Mouse (Mus musculus) limb, embryonic 12.5 days (tissue): ENCODE results near the gene Bicra. TPM values are rescaled to one million over a fixed set of nuclear protein-coding genes. Genes with fewer than 3 reads are reported as not detected.

Experiments used
- ATAC-seq: fragments of 200-750 bp; cut with Nextera tagmentation; 2 replicates; pipeline ENCODE4 v1.8.0; 2017; ENCODE audit warnings: low read depth, moderate TSS enrichment; ENCODE audit not compliant: insufficient number of reproducible peaks, insufficient read depth, low FRiP score, low TSS enrichment
- H3K27ac ChIP-seq: fragments of 300-500 bp; sonication (generic); 2 replicates; pipeline ENCODE4 v1.5.1; 2016; ENCODE audit warnings: mild to moderate bottlenecking, moderate library complexity
- H3K27me3 ChIP-seq: fragments of 300-500 bp; sonication (generic); 2 replicates; pipeline ENCODE4 v1.6.1; 2016; ENCODE audit warnings: mild to moderate bottlenecking, moderate library complexity
- H3K36me3 ChIP-seq: fragments of 300-500 bp; sonication (generic); 2 replicates; pipeline ENCODE4 v1.6.1; 2016; ENCODE audit warnings: mild to moderate bottlenecking, moderate library complexity
- H3K4me1 ChIP-seq: fragments of 300-500 bp; sonication (generic); replicated peaks from 2 replicates; pipeline ENCODE4 v1.6.1; 2016
- H3K4me2 ChIP-seq: fragments of 300-500 bp; sonication (generic); 2 replicates; pipeline ENCODE4 v1.6.1; 2016; ENCODE audit warnings: mild to moderate bottlenecking, moderate library complexity
- H3K4me3 ChIP-seq: fragments of 300-500 bp; sonication (generic); replicated peaks from 2 replicates; pipeline ENCODE4 v1.5.1; 2016; ENCODE audit warnings: mild to moderate bottlenecking
- H3K9ac ChIP-seq: fragments of 300-500 bp; sonication (generic); replicated peaks from 2 replicates; pipeline ENCODE4 v1.6.1; 2016; ENCODE audit warnings: mild to moderate bottlenecking, moderate library complexity
- H3K9me3 ChIP-seq: fragments of 300-500 bp; sonication (generic); 2 replicates; pipeline ENCODE4 v1.6.1; 2016; ENCODE audit warnings: mild to moderate bottlenecking, moderate library complexity
- WGBS: fragments of 180-500 bp; shearing (Covaris S2); methylation state at CpG from one replicate; pipeline ENCODE4 v1.1.7; 2016; 5-methylcytosine and 5-hydroxymethylcytosine counted together
- polyA plus RNA-seq: library from polyadenylated mRNA; unstranded; fragments of >200 nt; fragmentation: Nextera tagmentation; extraction: Ambion mirVana; gene quantifications from 2 replicates; pipeline ENCODE4 v1.2.1, GENCODE M21; 2016

Gene Bicra
- polyA plus RNA-seq, 1 experiment from 2014 or later: 9.0 TPM

- Histone ChIP-seq H3K27me3 (no peaks in the 10 kb centered on the region), H3K9ac (peak overlapping the region; percentile 96), H3K4me2 (peak overlapping the region; percentile 86), H3K27ac (peak overlapping the region; percentile 99), H3K9me3 (no peaks in the 10 kb centered on the region), H3K4me3 (peak overlapping the region; percentile 68), H3K36me3 (no peaks in the 10 kb centered on the region), H3K4me1 (peaks cover 50% of the 10 kb centered on the region)
- ATAC-seq: 0 out of 2 replicates have a peak, but pooled peaks have one; percentile 3
- under 1% methylated on average over 46 of the region's 46 CpGs for WGBS
These were observed 1.0 kb downstream of the Bicra start for GRCm38 (mm10) chr7:16046481-16047337.

GRCm38 (mm10) chr7:16046101-16046480 is 1.6 kb downstream of the Bicra start:
- no peaks in the 10 kb centered on the region for H3K27me3 ChIP-seq
- 0% methylated on average over 7 of the region's 7 CpGs for WGBS
- H3K9me3 ChIP-seq: no peaks in the 10 kb centered on the region
- peak overlapping the region; percentile 68 for H3K4me3 ChIP-seq
- peaks cover 48% of the 10 kb centered on the region for H3K4me1 ChIP-seq
- peak overlapping the region; percentile 86 for H3K4me2 ChIP-seq
- ATAC-seq: peak; percentile 30; the same call in 1 of the 2 replicates
- H3K27ac ChIP-seq: peak overlapping the region; percentile 99
- H3K9ac ChIP-seq: peak overlapping the region; percentile 96
- no peaks in the 10 kb centered on the region for H3K36me3 ChIP-seq

- peak overlapping the region; percentile 99 for H3K27ac ChIP-seq
- H3K36me3 ChIP-seq: no peaks in the 10 kb centered on the region
- peak overlapping the region; percentile 86 for H3K4me2 ChIP-seq
- WGBS: 48% methylated on average over 2 of the region's 2 CpGs
- H3K9me3 ChIP-seq: no peaks in the 10 kb centered on the region
- no peaks in the 10 kb centered on the region for H3K27me3 ChIP-seq
- peak overlapping the region; percentile 68 for H3K4me3 ChIP-seq
- peaks cover 48% of the 10 kb centered on the region for H3K4me1 ChIP-seq
- H3K9ac ChIP-seq: peak overlapping the region; percentile 96
- no peak for ATAC-seq
These were observed 2.2 kb downstream of the Bicra start for GRCm38 (mm10) chr7:16045538-16045937.

GRCm38 (mm10) chr7:16044531-16044930 is 3.2 kb downstream of the Bicra start:
- no peaks in the 10 kb centered on the region for H3K27me3 ChIP-seq
- peak overlapping the region; percentile 38 for H3K9ac ChIP-seq
- peak overlapping the region; percentile 99 for H3K27ac ChIP-seq
- H3K9me3 ChIP-seq: no peaks in the 10 kb centered on the region
- no peaks in the 10 kb centered on the region for H3K36me3 ChIP-seq
- H3K4me3 ChIP-seq: peak overlapping the region; percentile 68
- H3K4me1 ChIP-seq: peaks cover 40% of the 10 kb centered on the region
- no peak for ATAC-seq
- WGBS: 1% methylated on average over 5 of the region's 5 CpGs
- H3K4me2 ChIP-seq: peak overlapping the region; percentile 86

GRCm38 (mm10) chr7:16043861-16044435 is 3.8 kb downstream of the Bicra start:
- H3K9ac ChIP-seq: peak overlapping the region; percentile 47

GRCm38 (mm10) chr7:16042850-16043775 is 4.6 kb downstream of the Bicra start:
- no peak overlapping the region for H3K4me3 ChIP-seq
- H3K9ac ChIP-seq: no peak overlapping the region
- H3K27me3 ChIP-seq: no peaks in the 10 kb centered on the region
- 76% methylated on average over 10 of the region's 10 CpGs for WGBS
- H3K27ac ChIP-seq: peak overlapping the region; percentile 99
- no peaks in the 10 kb centered on the region for H3K36me3 ChIP-seq
- no peak for ATAC-seq
- peaks cover 35% of the 10 kb centered on the region for H3K4me1 ChIP-seq
- H3K9me3 ChIP-seq: no peaks in the 10 kb centered on the region
- peak overlapping the region; percentile 86; the same call in 1 of the 2 replicates for H3K4me2 ChIP-seq

More at GRCm38 (mm10) chr7:16043861-16044435, 3.8 kb downstream of the Bicra start:
- no peaks in the 10 kb centered on the region for H3K36me3 ChIP-seq
- H3K4me1 ChIP-seq: peaks cover 35% of the 10 kb centered on the region
- no peaks in the 10 kb centered on the region for H3K27me3 ChIP-seq
- no peaks in the 10 kb centered on the region for H3K9me3 ChIP-seq
- H3K4me2 ChIP-seq: peak overlapping the region; percentile 86
- ATAC-seq: no peak
- peak overlapping the region; percentile 99 for H3K27ac ChIP-seq
- 17% methylated on average over 3 of the region's 3 CpGs for WGBS
- peak overlapping the region; percentile 20; the same call in 1 of the 2 replicates for H3K4me3 ChIP-seq

GRCm38 (mm10) chr7:16041208-16041607 is 6.5 kb downstream of the Bicra start:
- peaks cover 3% of the 10 kb centered on the region; the same call in 1 of the 2 replicates for H3K36me3 ChIP-seq
- peaks cover 35% of the 10 kb centered on the region for H3K4me1 ChIP-seq
- H3K4me3 ChIP-seq: no peak overlapping the region
- ATAC-seq: no peak
- H3K27ac ChIP-seq: no peak overlapping the region; the same call in 1 of the 2 replicates
- H3K4me2 ChIP-seq: no peak overlapping the region
- no peaks in the 10 kb centered on the region for H3K27me3 ChIP-seq
- no peaks in the 10 kb centered on the region for H3K9me3 ChIP-seq
- 84% methylated on average over 2 of the region's 2 CpGs for WGBS
- no peak overlapping the region for H3K9ac ChIP-seq

GRCm38 (mm10) chr7:16039363-16039762 is 8.4 kb downstream of the Bicra start:
- 95% methylated on average over 5 of the region's 5 CpGs for WGBS
- no peaks in the 10 kb centered on the region for H3K9me3 ChIP-seq
- no peaks in the 10 kb centered on the region for H3K27me3 ChIP-seq
- H3K36me3 ChIP-seq: peaks cover 3% of the 10 kb centered on the region; the same call in 1 of the 2 replicates
- H3K4me1 ChIP-seq: peaks cover 16% of the 10 kb centered on the region
- no peak overlapping the region for H3K9ac ChIP-seq
- H3K4me2 ChIP-seq: no peak overlapping the region
- H3K27ac ChIP-seq: no peak overlapping the region
- no peak for ATAC-seq
- H3K4me3 ChIP-seq: no peak overlapping the region

- H3K36me3 ChIP-seq: peaks cover 14% of the 10 kb centered on the region; the same call in 1 of the 2 replicates
- H3K9ac ChIP-seq: no peak overlapping the region
- H3K4me2 ChIP-seq: no peak overlapping the region
- H3K27me3 ChIP-seq: no peaks in the 10 kb centered on the region
- WGBS: 95% methylated on average over 6 of the region's 6 CpGs
- H3K4me1 ChIP-seq: no peaks in the 10 kb centered on the region
- H3K27ac ChIP-seq: no peak overlapping the region
- H3K4me3 ChIP-seq: no peak overlapping the region
- no peaks in the 10 kb centered on the region for H3K9me3 ChIP-seq
- ATAC-seq: no peak
These were observed 10.7 kb downstream of the Bicra start for GRCm38 (mm10) chr7:16036972-16037371.

- H3K27ac ChIP-seq: no peak overlapping the region
- H3K9me3 ChIP-seq: no peaks in the 10 kb centered on the region
- H3K4me2 ChIP-seq: no peak overlapping the region
- H3K4me1 ChIP-seq: no peaks in the 10 kb centered on the region
- H3K4me3 ChIP-seq: no peak overlapping the region
- WGBS: 87% methylated on average over 8 of the region's 8 CpGs
- no peaks in the 10 kb centered on the region for H3K27me3 ChIP-seq
- ATAC-seq: no peak
- H3K9ac ChIP-seq: no peak overlapping the region
- peaks cover 27% of the 10 kb centered on the region; the same call in 1 of the 2 replicates for H3K36me3 ChIP-seq
These were observed 13.9 kb downstream of the Bicra start for GRCm38 (mm10) chr7:16033580-16034461.
